Mouse (Mus musculus): ENCODE data around the gene March6. TPM values are rescaled to one million over a fixed set of nuclear protein-coding genes. Genes with fewer than 3 reads are reported as not detected.

The March6 gene
- polyA plus RNA-seq, 1 experiment from 2014 or later = 72.3 TPM

- H3K4me3 ChIP-seq = no peak overlapping the region
- no peak overlapping the region for H3K27ac ChIP-seq (replicated peaks)
- 79% methylated on average over 9 of the region's 9 CpGs for WGBS
- no peaks in the 10 kb centered on the region for H3K9me3 ChIP-seq
- no peak overlapping the region for H3K9ac ChIP-seq (replicated peaks)
- H3K4me2 ChIP-seq (replicated peaks) = no peak overlapping the region
- H3K36me3 ChIP-seq = no peaks in the 10 kb centered on the region
- H3K27me3 ChIP-seq = no peaks in the 10 kb centered on the region
- peaks cover 36% of the 10 kb centered on the region for H3K4me1 ChIP-seq
- no peak for ATAC-seq (ENCODE audit: low FRiP score, low read depth)
Observed at GRCm38 (mm10) chr15:31539643-31540512, 9.0 kb upstream of the March6 start.

- H3K4me2 ChIP-seq (replicated peaks) = no peak overlapping the region
- no peaks in the 10 kb centered on the region for H3K27me3 ChIP-seq
- no peak for ATAC-seq (ENCODE audit: low FRiP score, low read depth)
- no peak overlapping the region for H3K4me3 ChIP-seq
- H3K27ac ChIP-seq (replicated peaks) = no peak overlapping the region
- no peak overlapping the region for H3K9ac ChIP-seq (replicated peaks)
- H3K9me3 ChIP-seq = no peaks in the 10 kb centered on the region
- WGBS = 96% methylated on average over 3 of the region's 3 CpGs
- peaks cover 36% of the 10 kb centered on the region for H3K4me1 ChIP-seq
- no peaks in the 10 kb centered on the region for H3K36me3 ChIP-seq
Observed at GRCm38 (mm10) chr15:31538346-31538745, 7.5 kb upstream of the March6 start.

- Histone ChIP-seq H3K27me3 (no peaks in the 10 kb centered on the region), H3K9ac (replicated peaks) (no peak overlapping the region), H3K36me3 (no peaks in the 10 kb centered on the region), H3K9me3 (no peaks in the 10 kb centered on the region), H3K4me1 (peaks cover 33% of the 10 kb centered on the region), H3K4me3 (no peak overlapping the region), H3K4me2 (replicated peaks) (no peak overlapping the region), H3K27ac (replicated peaks) (no peak overlapping the region)
- WGBS = 90% methylated on average over 2 of the region's 2 CpGs
- no peak for ATAC-seq (ENCODE audit: low FRiP score, low read depth)
Observed at GRCm38 (mm10) chr15:31537706-31538105, 6.9 kb upstream of the March6 start.

- no peak overlapping the region for H3K9ac ChIP-seq (replicated peaks)
- H3K4me2 ChIP-seq (replicated peaks) = peak overlapping the region; percentile 19
- peak overlapping the region; percentile 57 for H3K27ac ChIP-seq (replicated peaks)
- H3K36me3 ChIP-seq = no peaks in the 10 kb centered on the region
- H3K4me1 ChIP-seq = peaks cover 27% of the 10 kb centered on the region
- H3K9me3 ChIP-seq = no peaks in the 10 kb centered on the region
- H3K4me3 ChIP-seq = no peak overlapping the region
- ATAC-seq (ENCODE audit: low FRiP score, low read depth) = peak; percentile 91
- 2% methylated on average over 7 of the region's 7 CpGs for WGBS
- no peaks in the 10 kb centered on the region for H3K27me3 ChIP-seq
Observed at GRCm38 (mm10) chr15:31536051-31536737, 5.3 kb upstream of the March6 start.

GRCm38 (mm10) chr15:31535259-31535855 lies 4.5 kb upstream of the March6 start:
- ATAC-seq (ENCODE audit: low FRiP score, low read depth) = no peak
- Histone ChIP-seq H3K27me3 (no peaks in the 10 kb centered on the region), H3K27ac (replicated peaks) (peak overlapping the region; percentile 57), H3K4me3 (no peak overlapping the region), H3K9me3 (no peaks in the 10 kb centered on the region), H3K36me3 (no peaks in the 10 kb centered on the region), H3K9ac (replicated peaks) (no peak overlapping the region), H3K4me2 (replicated peaks) (peak overlapping the region; percentile 19), H3K4me1 (peaks cover 27% of the 10 kb centered on the region)
- WGBS = 26% methylated on average over 8 of the region's 8 CpGs

- peaks cover 28% of the 10 kb centered on the region for H3K4me1 ChIP-seq
- WGBS = 86% methylated on average over 7 of the region's 7 CpGs
- no peak overlapping the region for H3K9ac ChIP-seq (replicated peaks)
- no peak overlapping the region for H3K4me3 ChIP-seq
- no peaks in the 10 kb centered on the region for H3K9me3 ChIP-seq
- no peaks in the 10 kb centered on the region for H3K36me3 ChIP-seq
- H3K27me3 ChIP-seq = no peaks in the 10 kb centered on the region
- no peak for ATAC-seq (ENCODE audit: low FRiP score, low read depth)
- H3K4me2 ChIP-seq (replicated peaks) = no peak overlapping the region
- H3K27ac ChIP-seq (replicated peaks) = peak overlapping the region; percentile 57; the same call in 1 of the 2 replicates
Observed at GRCm38 (mm10) chr15:31534421-31535258, 3.8 kb upstream of the March6 start.

- Histone ChIP-seq H3K4me1 (peaks cover 37% of the 10 kb centered on the region), H3K27ac (replicated peaks) (no peak overlapping the region), H3K9me3 (no peaks in the 10 kb centered on the region), H3K4me2 (replicated peaks) (no peak overlapping the region), H3K27me3 (no peaks in the 10 kb centered on the region), H3K4me3 (no peak overlapping the region), H3K9ac (replicated peaks) (no peak overlapping the region), H3K36me3 (no peaks in the 10 kb centered on the region)
- 85% methylated on average over 2 of the region's 2 CpGs for WGBS
- no peak for ATAC-seq (ENCODE audit: low FRiP score, low read depth)
Observed at GRCm38 (mm10) chr15:31533529-31533928, 2.7 kb upstream of the March6 start.

GRCm38 (mm10) chr15:31532331-31533021 lies 1.6 kb upstream of the March6 start:
- 96% methylated on average over 2 of the region's 2 CpGs for WGBS
- Histone ChIP-seq H3K9me3 (no peaks in the 10 kb centered on the region), H3K27me3 (no peaks in the 10 kb centered on the region), H3K4me3 (no peak overlapping the region), H3K4me1 (peaks cover 37% of the 10 kb centered on the region), H3K4me2 (replicated peaks) (peak overlapping the region; percentile 63; the same call in 1 of the 2 replicates), H3K36me3 (no peaks in the 10 kb centered on the region), H3K9ac (replicated peaks) (no peak overlapping the region), H3K27ac (replicated peaks) (no peak overlapping the region)
- ATAC-seq (ENCODE audit: low FRiP score, low read depth) = no peak

- ATAC-seq (ENCODE audit: low FRiP score, low read depth) = no peak
- Histone ChIP-seq H3K4me1 (peaks cover 35% of the 10 kb centered on the region), H3K4me2 (replicated peaks) (peak overlapping the region; percentile 63), H3K36me3 (no peaks in the 10 kb centered on the region), H3K4me3 (peak overlapping the region; percentile 91), H3K27ac (replicated peaks) (peak overlapping the region; percentile 99), H3K9ac (replicated peaks) (peak overlapping the region; percentile 69), H3K9me3 (no peaks in the 10 kb centered on the region), H3K27me3 (no peaks in the 10 kb centered on the region)
- 26% methylated on average over 16 of the region's 16 CpGs for WGBS
Observed at GRCm38 (mm10) chr15:31531446-31532330, 835 bp upstream of the March6 start.

- 2% methylated on average over 55 of the region's 56 CpGs for WGBS
- Histone ChIP-seq H3K4me2 (replicated peaks) (peak overlapping the region; percentile 63), H3K27ac (replicated peaks) (peak overlapping the region; percentile 99), H3K4me1 (peaks cover 19% of the 10 kb centered on the region), H3K4me3 (peak overlapping the region; percentile 91), H3K27me3 (no peaks in the 10 kb centered on the region), H3K9me3 (no peaks in the 10 kb centered on the region), H3K9ac (replicated peaks) (peak overlapping the region; percentile 94), H3K36me3 (no peaks in the 10 kb centered on the region)
- ATAC-seq (ENCODE audit: low FRiP score, low read depth) = no peak; the same call in 1 of the 2 replicates
Observed at GRCm38 (mm10) chr15:31529811-31530658, 818 bp downstream of the March6 start.

Measured in midbrain, embryonic 12.5 days (tissue).